9 mouse cellular contexts compared by ENCODE assay signal in the genomic region with DNA sequence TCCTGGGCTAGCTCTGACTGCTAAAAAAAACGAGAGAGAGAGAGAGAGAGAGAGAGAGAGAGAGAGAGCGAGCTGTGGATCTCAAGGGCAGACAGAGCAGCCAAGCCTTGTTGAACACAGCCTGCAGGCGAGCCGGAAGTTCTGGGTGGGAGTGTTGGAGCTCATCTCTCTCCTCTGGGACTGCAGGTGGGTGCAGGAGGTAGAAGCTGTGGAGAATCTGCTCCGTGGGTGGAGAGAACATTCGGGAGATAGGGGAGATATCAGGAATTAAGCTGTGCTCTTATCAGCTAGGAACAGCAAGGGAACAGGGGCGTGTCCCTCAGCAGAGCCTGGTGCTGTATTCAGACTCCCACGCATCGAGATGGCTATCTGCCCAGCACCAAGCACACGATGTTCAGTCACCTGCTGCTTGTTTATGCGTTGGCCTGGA.
DNase-seq lines count a peak whose midpoint lies in the region; ATAC-seq lines count a peak whose summit lies in the region.
"Had no signal": no experiment of that assay in that cellular context is flagged by ENCODE, and none has a peak within 500 bp of the region (broad histone marks: within the 10 kb centered on the region; RNA-seq: fewer than 3 reads in every experiment).

No protein-coding gene starts in this region.

- no peak overlapping the region for H3K9ac ChIP-seq in hindbrain, embryonic 13.5 days
- H3K9ac ChIP-seq: hindbrain, embryonic 15.5 days had no signal

- H3K9me3 ChIP-seq in hindbrain, embryonic 13.5 days = no peaks in the 10 kb centered on the region
- H3K9me3 ChIP-seq: hindbrain, embryonic 15.5 days had no signal

- H3K27ac ChIP-seq in hindbrain, embryonic 13.5 days = no peak overlapping the region
- H3K27ac ChIP-seq: hindbrain, embryonic 15.5 days had no signal

- H3K4me2 ChIP-seq in hindbrain, embryonic 13.5 days = no peak overlapping the region
- H3K4me2 ChIP-seq: hindbrain, embryonic 15.5 days had no signal

- ATAC-seq in hindbrain, embryonic 13.5 days (ENCODE audit: low FRiP score) = no peak
- no peak for ATAC-seq in cerebellum, adult (ENCODE audit: insufficient number of reproducible peaks, low FRiP score, low TSS enrichment)

- peaks cover 40% of the 10 kb centered on the region for H3K4me1 ChIP-seq in hindbrain, embryonic 13.5 days (replicated peaks)

- H3K27me3 ChIP-seq in hindbrain, embryonic 13.5 days = 0 out of 2 replicates have a peak, but pooled peaks cover 4% of the 10 kb centered on the region
- H3K27me3 ChIP-seq: hindbrain, embryonic 15.5 days had no signal

- peak; percentile 69 for DNase-seq in urinary bladder, postnatal 14 days (ENCODE audit: low spot score)
- DNase-seq in urinary bladder, postnatal 10 days (ENCODE audit: low spot score) = no peak
- DNase-seq in heart, adult 9 months (ENCODE audit: low spot score in 2 of 2) = peak; percentile 61 to 74
- peak; percentile 64 to 72 for DNase-seq in layer of hippocampus, postnatal 10 days (ENCODE audit: low spot score in 2 of 2)
- peak; percentile 64 for DNase-seq in ovary, adult 18-20 months (ENCODE audit: low spot score)
- no peak for DNase-seq in embryo, embryonic 10 days (ENCODE audit: low spot score)

- WGBS in hindbrain, embryonic 13.5 days = 80% methylated on average over 11 of the region's 11 CpGs

- H3K36me3 ChIP-seq in hindbrain, embryonic 13.5 days = no peaks in the 10 kb centered on the region
- H3K36me3 ChIP-seq: hindbrain, embryonic 15.5 days had no signal

- no peak overlapping the region for H3K4me3 ChIP-seq in hindbrain, embryonic 13.5 days
- H3K4me3 ChIP-seq: hindbrain, embryonic 15.5 days had no signal

Comparison
In these comparisons a context has a peak if more than half of its experiments do, and no peak if none do; other contexts are left out.
1. DNase-seq: peak in urinary bladder, postnatal 14 days (single experiment), heart, adult 9 months (2 of 2), layer of hippocampus, postnatal 10 days (2 of 2) and ovary, adult 18-20 months (single experiment); none in urinary bladder, postnatal 10 days (single experiment) and embryo, embryonic 10 days (single experiment).